Mouse (Mus musculus) spleen, adult 2 months (tissue): ENCODE results near the gene Rhox3g. TPM values are rescaled to one million over a fixed set of nuclear protein-coding genes. Genes with fewer than 3 reads are reported as not detected.
"Not testable (repeated sequence)": the region's sequence is repeated elsewhere in the genome, so short reads cannot be mapped to it uniquely, and the experiment has no call there.

Experiments
- DNase-seq, 2 experiments: peaks; one replicate each; pipeline versions ENCODE4 v3.0.0 to v3.0.0-alpha.2; 2012 to 2021; ENCODE audit warnings: low spot score in 2 of 2, low read depth in 1 of 2
- H3K27ac ChIP-seq: fragments of 200-500 bp; 2 replicates; pipeline ENCODE4 v1.5.1; 2012; ENCODE audit warnings: low read length, inconsistent platforms; ENCODE audit not compliant: insufficient read depth
- H3K27me3 ChIP-seq: fragments of 200-500 bp; 2 replicates; pipeline ENCODE4 v1.6.1; 2012; ENCODE audit warnings: mild to moderate bottlenecking, moderate library complexity, low read length, inconsistent platforms; ENCODE audit not compliant: control insufficient read depth, insufficient read depth
- H3K36me3 ChIP-seq: fragments of 200-500 bp; 2 replicates; pipeline ENCODE4 v1.6.1; 2012; ENCODE audit warnings: mild to moderate bottlenecking, low read length, inconsistent platforms; ENCODE audit not compliant: control insufficient read depth, insufficient read depth
- H3K4me1 ChIP-seq: fragments of 200-500 bp; 2 replicates; pipeline ENCODE4 v1.6.1; 2011; ENCODE audit warnings: inconsistent platforms; ENCODE audit not compliant: control insufficient read depth, insufficient read depth, insufficient read length
- H3K4me3 ChIP-seq: fragments of 200-500 bp; 2 replicates; pipeline ENCODE4 v1.5.1; 2011; ENCODE audit warnings: mild to moderate bottlenecking, inconsistent platforms; ENCODE audit not compliant: insufficient read depth, insufficient read length; ENCODE audit errors: extremely low read depth
- WGBS: fragments of 180-500 bp; shearing (Covaris S2); methylation state at CpG from one replicate; pipeline ENCODE4 v1.1.7; 2018; 5-methylcytosine and 5-hydroxymethylcytosine counted together
- polyA plus RNA-seq: library from polyadenylated mRNA; depleted of rRNA; stranded (reverse); fragments of >200 nt; gene quantifications from 2 replicates; pipeline ENCODE4 v1.2.3, GENCODE M21; 2012; rRNA removed

Rhox3g gene
- polyA plus RNA-seq: not detected in 2 replicates

- H3K27me3 ChIP-seq, H3K4me3 ChIP-seq, H3K27ac ChIP-seq, H3K4me1 ChIP-seq, H3K36me3 ChIP-seq, DNase-seq: not testable (repeated sequence)
- WGBS: 92% methylated on average over 2 of the region's 2 CpGs
Measured at GRCm38 (mm10) chrX:37628512-37628911, at the start of gene Rhox3g. Gene Rhox3g (minus strand): TSS chrX:37628612.

DNA sequence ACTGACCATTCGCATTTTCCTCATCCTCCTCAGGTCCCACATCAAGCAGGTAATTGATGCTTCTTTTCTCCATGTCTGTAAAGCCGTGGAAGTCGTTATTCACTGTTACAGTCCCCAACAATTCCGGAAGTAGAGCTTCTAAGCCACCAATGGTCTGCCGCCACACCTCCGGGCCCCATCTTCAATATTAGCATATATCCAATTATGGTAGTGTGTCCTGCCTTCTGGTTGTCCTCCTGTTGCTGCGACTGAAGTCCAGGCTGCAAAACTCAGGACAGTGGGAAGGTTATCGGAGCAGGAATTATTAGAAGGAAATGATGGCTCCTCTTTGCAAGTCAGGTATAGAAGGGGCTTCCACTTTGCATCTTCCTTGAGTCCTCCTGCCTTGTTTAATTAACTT, 44.8 kb upstream of the Rhox3g start, which contains the start of gene Rhox2h:
Gene Rhox2h, minus strand, starts transcription at position 101 of the 400 bp plus-strand sequence.
- H3K4me3 ChIP-seq, H3K27ac ChIP-seq, H3K4me1 ChIP-seq, H3K27me3 ChIP-seq, DNase-seq, H3K36me3 ChIP-seq: not testable (repeated sequence)
- 89% methylated on average over 8 of the region's 8 CpGs for WGBS

DNA sequence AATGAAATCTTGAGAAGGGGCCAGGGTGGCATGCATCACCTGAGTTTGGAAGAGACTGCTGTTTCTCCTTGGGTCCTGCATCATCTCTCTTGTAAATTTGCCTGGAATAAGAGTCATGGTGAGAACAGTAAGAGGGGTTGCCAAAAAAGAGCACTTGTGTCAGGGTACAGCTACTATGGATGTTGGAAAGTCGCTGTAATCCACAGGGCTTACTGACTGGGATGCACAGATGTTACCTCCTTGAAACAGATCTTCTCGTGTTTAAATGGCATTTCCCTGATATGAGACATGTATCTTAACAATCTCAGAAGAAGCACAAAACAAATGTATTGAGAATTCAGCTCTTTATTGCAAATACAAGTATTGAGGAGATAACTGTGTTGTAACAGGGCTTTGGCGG, 40.3 kb upstream of the Rhox3g start, which contains the start of gene Rhox3h:
Gene Rhox3h, minus strand, starts transcription at position 101 of the 400 bp plus-strand sequence.
- not testable (repeated sequence) for H3K4me1 ChIP-seq, DNase-seq, H3K36me3 ChIP-seq, H3K27ac ChIP-seq, H3K27me3 ChIP-seq, H3K4me3 ChIP-seq
- 95% methylated on average over 1 of the region's 3 CpGs for WGBS

- 93% methylated on average over 19 of the region's 20 CpGs for WGBS
- not testable (repeated sequence) for H3K27me3 ChIP-seq, H3K36me3 ChIP-seq, H3K4me3 ChIP-seq, H3K4me1 ChIP-seq, H3K27ac ChIP-seq, DNase-seq
Measured at GRCm38 (mm10) chrX:37651227-37651626, 22.8 kb upstream of the Rhox3g start, which contains the start of gene Rhox4g. Gene Rhox4g (minus strand): TSS chrX:37651327.

GRCm38 (mm10) chrX:37643370-37643769, 15.0 kb upstream of the Rhox3g start, which contains the start of gene Rhox2g:
Gene Rhox2g (minus strand): TSS chrX:37643470.
- not testable (repeated sequence) for DNase-seq, H3K27ac ChIP-seq, H3K27me3 ChIP-seq, H3K36me3 ChIP-seq, H3K4me3 ChIP-seq, H3K4me1 ChIP-seq
- WGBS: 86% methylated on average over 6 of the region's 6 CpGs

- not testable (repeated sequence) for H3K27me3 ChIP-seq, H3K4me3 ChIP-seq, DNase-seq, H3K4me1 ChIP-seq, H3K27ac ChIP-seq, H3K36me3 ChIP-seq
- WGBS: 94% methylated on average over 18 of the region's 19 CpGs
Measured at GRCm38 (mm10) chrX:37607604-37608003, 20.8 kb downstream of the Rhox3g start, which contains the start of gene Rhox4f. Gene Rhox4f (minus strand): TSS chrX:37607704.

- H3K36me3 ChIP-seq, H3K27ac ChIP-seq, H3K4me3 ChIP-seq: not testable (repeated sequence)
Measured at GRCm38 (mm10) chrX:37580692-37581091, 47.7 kb downstream of the Rhox3g start, which contains the start of gene Rhox3f. Gene Rhox3f (plus strand): TSS chrX:37580992.

More at GRCm38 (mm10) chrX:37580692-37581091, 47.7 kb downstream of the Rhox3g start, which contains the start of gene Rhox3f:
- H3K27me3 ChIP-seq, DNase-seq, H3K4me1 ChIP-seq: not testable (repeated sequence)

Other genes with a start within 250 kb of the Rhox3g start
- gene Rhox3a2, start 248.6 kb downstream of the Rhox3g start, polyA plus RNA-seq: not detected in 2 replicates
- not detected in 2 replicates for gene Rhox4a2, start 237.8 kb downstream of the Rhox3g start, polyA plus RNA-seq
- gene Rhox2b, start 216.5 kb downstream of the Rhox3g start, polyA plus RNA-seq: not detected in 2 replicates
- gene Rhox4b, start 196.1 kb downstream of the Rhox3g start, polyA plus RNA-seq: not detected in 2 replicates
- not detected in 2 replicates for gene Rhox2c, start 174.9 kb downstream of the Rhox3g start, polyA plus RNA-seq
- not detected in 2 replicates for gene Rhox3c, start 170.0 kb downstream of the Rhox3g start, polyA plus RNA-seq
- not detected in 2 replicates for gene Rhox4c, start 148.3 kb downstream of the Rhox3g start, polyA plus RNA-seq
- not detected in 2 replicates for gene Rhox2d, start 135.2 kb downstream of the Rhox3g start, polyA plus RNA-seq
- not detected in 2 replicates for gene Rhox4d, start 114.3 kb downstream of the Rhox3g start, polyA plus RNA-seq
- not detected in 2 replicates for gene Rhox2e, start 98.2 kb downstream of the Rhox3g start, polyA plus RNA-seq
- gene Rhox3e, start 86.6 kb downstream of the Rhox3g start, polyA plus RNA-seq: not detected in 2 replicates
- gene Rhox4e, start 71.2 kb downstream of the Rhox3g start, polyA plus RNA-seq: not detected in 2 replicates
- not detected in 2 replicates for gene Rhox2f, start 57.2 kb downstream of the Rhox3g start, polyA plus RNA-seq
- gene Rhox3f, start 47.6 kb downstream of the Rhox3g start, polyA plus RNA-seq: not detected in 2 replicates
- gene Rhox4f, start 20.9 kb downstream of the Rhox3g start, polyA plus RNA-seq: not detected in 2 replicates
- not detected in 2 replicates for gene Rhox2g, start 14.9 kb upstream of the Rhox3g start, polyA plus RNA-seq
- not detected in 2 replicates for gene Rhox4g, start 22.7 kb upstream of the Rhox3g start, polyA plus RNA-seq
- not detected in 2 replicates for gene Rhox3h, start 40.2 kb upstream of the Rhox3g start, polyA plus RNA-seq
- gene Rhox2h, start 44.7 kb upstream of the Rhox3g start, polyA plus RNA-seq: not detected in 2 replicates
- gene Rhox5, start 176.2 kb upstream of the Rhox3g start, polyA plus RNA-seq: not detected in 2 replicates
- gene Rhox6, start 198.3 kb upstream of the Rhox3g start, polyA plus RNA-seq: not detected in 2 replicates
- gene Rhox7a, start 203.1 kb upstream of the Rhox3g start, polyA plus RNA-seq: not detected in 2 replicates